Mouse (Mus musculus) cortical plate, adult 2 months (tissue): ENCODE measurements around the gene Taok1. TPM values are rescaled to one million over a fixed set of nuclear protein-coding genes. Genes with fewer than 3 reads are reported as not detected.
"Not testable (repeated sequence)": the region's sequence is repeated elsewhere in the genome, so short reads cannot be mapped to it uniquely, and the experiment has no call there.

Experiments used
- H3K27ac ChIP-seq: fragments of 200-500 bp; 2 replicates; pipeline ENCODE4 v1.5.1; 2012; ENCODE audit warnings: low read length, control low read depth, inconsistent platforms; ENCODE audit not compliant: insufficient read depth
- H3K4me1 ChIP-seq: fragments of 200-500 bp; 2 replicates; pipeline ENCODE4 v1.6.1; 2011; ENCODE audit warnings: low read length; ENCODE audit not compliant: control insufficient read depth, insufficient read depth
- H3K4me3 ChIP-seq: fragments of 200-500 bp; 2 replicates; pipeline ENCODE4 v1.5.1; 2011; ENCODE audit warnings: mild to moderate bottlenecking, low read length, control low read depth; ENCODE audit not compliant: insufficient read depth
- CTCF ChIP-seq: fragments of 200-500 bp; IDR thresholded peaks from 2 replicates; pipeline ENCODE4 v1.5.1; 2011; ENCODE audit warnings: mild to moderate bottlenecking, control low read depth, low read length; ENCODE audit not compliant: insufficient read depth; ENCODE audit errors: extremely low read depth
- POLR2A ChIP-seq: fragments of 200-500 bp; IDR thresholded peaks from 2 replicates; pipeline ENCODE4 v1.6.1; 2011; ENCODE audit warnings: mild to moderate bottlenecking, low read length, control low read depth; ENCODE audit not compliant: insufficient read depth; ENCODE audit errors: extremely low read depth
- polyA plus RNA-seq: library from polyadenylated mRNA; depleted of rRNA; stranded (reverse); fragments of >200 nt; gene quantifications from 2 replicates; pipeline ENCODE4 v1.2.3, GENCODE M21; 2012; rRNA removed

Taok1 gene
- polyA plus RNA-seq: 29.7 and 29.9 TPM in 2 replicates

DNA sequence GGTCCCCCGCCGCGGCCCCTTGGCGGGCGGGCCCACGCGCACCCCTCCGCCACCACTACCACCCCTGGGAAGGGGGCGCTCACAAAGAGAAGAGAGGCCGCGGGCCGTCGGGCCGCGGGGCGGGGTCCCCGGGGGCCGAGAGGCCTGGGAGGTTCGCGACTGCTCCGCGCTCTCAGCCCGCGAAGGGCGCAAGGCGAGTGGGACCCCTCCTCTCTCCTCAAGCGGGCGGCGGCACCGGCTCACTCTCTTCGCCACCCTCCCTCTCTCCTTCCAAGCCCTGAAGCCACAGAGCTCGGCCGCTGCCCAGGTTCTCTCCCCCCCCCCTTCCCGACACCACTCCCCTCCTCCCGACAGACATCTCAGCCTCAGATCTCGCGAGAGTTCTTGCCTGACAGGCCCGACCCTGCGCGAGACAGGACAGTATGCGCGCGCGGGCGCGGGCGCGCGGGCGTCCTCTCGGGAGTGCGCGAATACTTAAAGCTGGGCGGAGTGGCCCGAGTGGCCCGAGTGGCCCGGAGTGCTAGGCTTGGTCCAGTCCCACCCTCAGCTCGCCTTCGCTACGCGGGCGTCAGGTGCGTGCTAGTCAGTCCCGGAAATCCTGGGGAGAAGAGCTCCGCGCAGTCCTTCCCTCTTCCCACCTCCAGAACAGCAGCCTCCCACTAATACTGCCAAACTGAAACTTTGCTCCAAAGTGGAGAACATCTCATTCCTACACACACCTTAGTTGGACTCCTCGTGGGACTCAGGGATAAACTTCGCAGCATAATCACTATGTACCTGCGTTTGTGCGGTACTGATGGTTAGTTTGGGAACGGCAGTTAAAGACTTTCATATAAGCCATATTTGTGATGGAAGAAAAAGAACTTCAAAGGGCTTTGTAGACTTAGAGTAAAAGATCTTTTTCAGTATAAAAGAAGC, at the start of gene Taok1:
Taok1 (minus strand) TSS at position 278 of the 918 bp plus-strand sequence.
- Histone ChIP-seq H3K4me1 (peaks cover 2% of the 10 kb centered on the region; the same call in 1 of the 2 replicates), H3K27ac (peak within 1 kb of the TSS; percentile 93), H3K4me3 (peak within 1 kb of the TSS; percentile 77)
- TF ChIP-seq CTCF (no peak), POLR2A (peak; percentile 73)

DNA sequence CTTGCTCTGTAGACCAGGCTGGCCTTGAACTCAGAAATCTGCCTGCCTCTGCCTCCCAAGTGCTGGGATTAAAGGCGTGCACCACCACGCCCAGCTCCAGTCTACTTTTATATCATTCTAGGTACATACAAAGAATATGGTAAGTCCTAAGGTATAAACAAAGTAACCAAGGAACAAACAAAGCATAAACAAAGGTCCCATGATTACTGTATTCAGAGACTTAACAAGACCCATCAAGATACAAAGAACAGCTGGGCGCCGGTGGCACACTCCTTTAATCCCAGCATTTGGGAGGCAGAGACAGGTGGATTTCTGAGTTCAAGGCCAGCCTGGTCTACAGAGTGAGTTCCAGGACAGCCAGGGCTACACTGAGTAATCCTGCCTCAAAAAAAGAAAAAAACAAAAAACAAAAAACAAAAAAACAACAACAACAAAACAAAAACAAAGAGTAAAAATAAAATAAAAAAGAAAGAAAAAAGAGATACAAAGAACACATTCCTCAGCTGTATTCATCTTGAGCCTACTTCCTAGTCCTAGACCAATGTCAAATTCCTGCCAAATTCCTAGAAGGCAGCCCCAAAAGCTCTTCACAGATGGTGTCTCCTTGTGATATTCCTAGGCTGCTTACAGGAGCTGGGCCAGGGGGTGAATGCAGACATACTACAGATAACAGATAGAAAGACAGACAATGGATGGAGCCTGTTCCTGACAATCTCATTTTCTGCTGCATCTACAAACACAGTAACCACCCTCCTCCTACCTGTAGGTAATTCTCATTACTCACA, 46.0 kb upstream of the Taok1 start:
- H3K27ac ChIP-seq, H3K4me1 ChIP-seq, H3K4me3 ChIP-seq: not testable (repeated sequence)

DNA sequence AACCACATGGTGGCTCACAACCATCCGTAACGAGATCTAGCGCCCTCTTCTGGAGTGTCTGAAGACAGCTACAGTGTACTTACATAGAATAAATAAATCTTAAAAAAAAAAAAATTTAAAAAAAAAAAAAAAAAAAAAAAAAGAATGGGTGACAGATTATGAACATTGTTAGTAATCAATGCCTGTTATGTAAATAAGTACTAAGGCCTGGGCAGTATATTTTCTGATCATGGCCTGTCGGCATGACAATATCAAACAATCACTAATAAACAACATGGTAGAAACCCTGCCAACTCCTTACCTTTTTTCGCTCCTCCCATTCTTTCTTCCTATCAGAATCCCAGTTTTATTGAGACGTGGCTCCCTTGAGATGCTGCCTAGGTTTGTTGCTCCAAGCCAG, 44.9 kb upstream of the Taok1 start:
- no peak for TF ChIP-seq POLR2A
- no peak for TF ChIP-seq CTCF
- Histone ChIP-seq H3K27ac (no peak overlapping the region), H3K4me1 (no peaks in the 10 kb centered on the region), H3K4me3 (no peak overlapping the region)

DNA sequence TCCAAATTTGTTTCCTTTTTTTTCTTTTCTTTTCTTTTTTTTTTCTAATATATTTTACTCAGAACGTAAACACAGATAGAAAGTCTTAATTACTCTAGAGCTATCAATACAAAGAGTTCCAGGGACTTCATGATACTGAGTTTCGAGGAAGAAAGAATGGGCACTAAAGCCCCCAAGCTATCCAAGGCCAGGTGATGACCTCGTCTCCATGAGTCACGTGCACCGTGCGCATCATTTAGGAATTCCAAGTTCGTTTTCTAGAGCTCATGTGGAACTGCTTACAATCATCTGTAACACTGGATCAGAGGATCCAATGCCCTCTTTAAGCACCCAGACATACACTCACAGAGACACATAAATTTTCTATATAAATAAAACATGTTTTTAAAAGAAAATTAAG, 41.3 kb upstream of the Taok1 start:
- H3K4me3 ChIP-seq: no peak overlapping the region
- no peaks in the 10 kb centered on the region for H3K4me1 ChIP-seq
- no peak for TF ChIP-seq POLR2A
- no peak for TF ChIP-seq CTCF
- no peak overlapping the region for H3K27ac ChIP-seq

DNA sequence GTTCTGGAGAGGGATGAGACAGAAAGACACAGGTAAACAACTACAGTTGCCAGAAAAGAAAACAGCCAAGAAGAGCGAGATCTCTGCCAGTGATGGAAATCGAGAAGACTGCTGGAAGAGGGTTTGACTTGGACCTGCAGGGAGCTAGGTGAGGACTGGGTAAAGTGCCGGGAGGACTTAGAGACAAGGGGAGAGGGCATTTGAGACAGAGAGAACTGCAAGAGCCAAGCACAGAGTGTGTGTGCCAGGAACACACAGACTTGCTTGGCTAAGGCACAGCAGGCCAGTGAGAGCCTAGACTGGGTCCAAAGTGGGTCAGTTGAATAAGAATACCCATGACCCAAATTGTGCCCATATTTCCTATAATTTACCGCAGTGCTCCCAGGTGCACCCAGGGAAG, 37.9 kb upstream of the Taok1 start:
- TF ChIP-seq POLR2A (no peak), CTCF (no peak)
- Histone ChIP-seq H3K4me1 (no peaks in the 10 kb centered on the region), H3K4me3 (no peak overlapping the region), H3K27ac (no peak overlapping the region)

DNA sequence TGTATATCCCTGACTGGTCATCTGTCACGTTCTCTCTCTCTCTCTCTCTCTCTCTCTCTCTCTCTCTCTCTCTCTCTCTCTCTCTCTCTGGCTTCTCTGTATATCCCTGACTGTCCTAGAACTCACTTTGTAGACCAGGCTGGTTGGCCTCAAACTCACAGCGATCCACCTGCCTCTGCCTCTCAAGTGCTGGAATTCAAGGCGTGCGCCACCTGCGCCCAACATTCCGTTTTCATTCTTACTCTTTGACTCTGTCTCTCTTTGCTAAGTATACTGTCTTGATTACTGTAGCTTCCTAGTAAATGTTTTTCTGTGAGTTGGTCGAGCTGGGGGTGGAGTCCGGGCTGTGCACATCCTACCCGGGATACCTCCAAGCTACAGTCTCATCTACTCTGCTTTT, 33.8 kb upstream of the Taok1 start:
- H3K4me3 ChIP-seq: no peak overlapping the region
- no peak overlapping the region for H3K27ac ChIP-seq
- no peak for TF ChIP-seq POLR2A
- no peak for TF ChIP-seq CTCF
- H3K4me1 ChIP-seq: no peaks in the 10 kb centered on the region

DNA sequence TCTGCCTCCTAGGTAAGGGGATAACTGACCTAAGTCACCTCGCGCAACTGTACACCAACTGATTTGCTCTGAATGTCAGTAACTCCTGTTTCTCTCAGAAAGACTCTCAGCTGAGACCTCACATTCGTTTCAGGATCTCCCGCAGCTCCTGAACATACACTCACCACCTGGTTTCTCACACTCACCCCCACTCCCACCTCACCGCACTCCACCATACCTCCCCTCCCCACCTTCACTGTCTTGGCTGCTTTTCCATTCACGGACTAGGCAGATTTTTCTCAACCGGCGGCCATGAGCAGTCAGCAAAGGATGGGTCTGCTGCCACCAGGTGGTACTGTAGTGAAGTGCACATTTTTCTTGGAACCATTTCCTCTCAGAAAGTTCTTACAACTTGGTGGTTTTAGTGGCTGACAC, 22.6 kb upstream of the Taok1 start:
- TF ChIP-seq CTCF: peak; percentile 89
- TF ChIP-seq POLR2A: no peak
- Histone ChIP-seq H3K27ac (no peak overlapping the region), H3K4me1 (peaks cover 4% of the 10 kb centered on the region; the same call in 1 of the 2 replicates), H3K4me3 (peak overlapping the region; percentile 23)

DNA sequence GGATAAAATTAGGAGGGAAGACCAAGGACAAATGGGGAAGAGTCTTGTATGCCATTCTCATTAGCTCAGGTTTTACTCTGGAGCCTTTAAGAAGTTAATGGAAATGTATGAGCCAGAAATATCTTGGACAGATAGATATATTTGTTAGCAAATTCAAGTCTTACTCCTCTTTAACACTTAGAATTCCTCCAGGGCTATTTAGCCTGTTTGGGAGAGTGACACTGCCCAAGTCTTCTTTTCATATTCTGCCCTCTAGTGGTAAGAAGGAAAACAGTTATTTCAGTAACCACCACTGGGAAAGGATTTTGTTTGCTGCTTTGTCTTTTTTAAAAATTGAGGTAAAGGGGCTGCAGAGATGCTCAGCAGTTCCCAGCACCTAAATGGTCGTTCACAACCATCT, 21.9 kb upstream of the Taok1 start:
- no peak for TF ChIP-seq CTCF
- no peak for TF ChIP-seq POLR2A
- H3K4me3 ChIP-seq: no peak overlapping the region
- H3K27ac ChIP-seq: no peak overlapping the region
- peaks cover 4% of the 10 kb centered on the region; the same call in 1 of the 2 replicates for H3K4me1 ChIP-seq

DNA sequence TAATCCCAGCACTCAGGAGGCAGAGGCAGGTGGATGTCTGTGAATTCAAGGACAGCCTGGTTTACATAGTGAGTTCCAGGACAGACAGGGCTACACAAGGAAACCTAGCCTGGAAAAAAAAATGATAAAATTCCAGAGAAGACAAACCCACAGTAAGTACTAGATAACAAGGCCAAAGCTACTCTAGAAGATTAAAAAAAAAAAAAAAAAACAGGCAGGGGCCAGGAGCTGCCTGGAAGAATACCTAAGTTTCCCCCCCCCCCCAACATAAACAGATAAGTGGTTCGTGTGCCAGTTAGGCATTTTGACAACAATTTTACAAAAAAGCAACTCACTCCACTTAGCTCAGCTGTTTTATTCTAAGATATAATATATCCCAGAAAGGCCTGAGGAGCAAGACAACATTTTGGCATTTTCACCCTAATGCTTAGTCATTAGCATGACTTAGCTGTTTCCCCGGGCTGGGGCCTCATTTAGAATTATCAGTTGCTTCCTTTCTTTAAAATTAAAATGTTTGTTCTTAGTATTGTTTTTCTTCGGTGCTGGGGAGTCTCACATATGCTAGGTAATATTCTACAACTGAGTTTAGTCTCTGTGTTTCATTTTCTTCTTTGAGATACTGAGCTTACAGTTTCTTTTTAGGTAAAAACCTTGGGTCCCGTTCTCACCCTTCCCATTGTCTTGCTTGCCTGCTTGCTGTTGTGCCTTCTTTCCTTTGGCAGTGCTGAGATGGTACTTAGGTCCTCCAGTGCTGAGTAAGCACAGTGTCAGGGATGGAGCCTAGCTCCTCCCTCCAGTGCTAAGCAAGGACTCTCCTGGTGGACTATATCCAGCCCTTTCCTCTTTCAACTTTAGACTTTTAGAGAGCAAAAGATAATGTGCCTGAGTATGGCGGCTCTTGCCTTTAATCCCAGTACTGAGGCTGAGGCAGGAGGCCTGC, 19.3 kb upstream of the Taok1 start:
- Histone ChIP-seq H3K4me1 (peaks cover 5% of the 10 kb centered on the region; the same call in 1 of the 2 replicates), H3K4me3 (no peak overlapping the region), H3K27ac (no peak overlapping the region)
- TF ChIP-seq POLR2A: no peak
- TF ChIP-seq CTCF: no peak
